Mouse (Mus musculus): ENCODE measurements around the gene Prss36. TPM values are rescaled to one million over a fixed set of nuclear protein-coding genes. Genes with fewer than 3 reads are reported as not detected.
A peak's percentile ranks its signal among the peaks of the same experiment; 100 is the strongest.

Prss36 gene
- total and polyA plus RNA-seq, 3 experiments: 0.76 to 8.9 (median 4.0) TPM

GRCm38 (mm10) chr7:127935748-127936159 is 10.8 kb downstream of the Prss36 start:
- Histone ChIP-seq H3K4me1 (ENCODE audit: insufficient read depth, low read depth, low read length) (peaks cover 34% of the 10 kb centered on the region), H3K27me3 (ENCODE audit: insufficient read depth, low read length) (peaks cover 13% of the 10 kb centered on the region), H3K36me3 (replicated peaks) (no peaks in the 10 kb centered on the region), H3K4me3 (ENCODE audit: low read depth, low read length) (peak overlapping the region; percentile 88), H3K9me3 (replicated peaks) (no peaks in the 10 kb centered on the region)
- TF ChIP-seq GATA2 (IDR thresholded peaks at IDR 0.05; ENCODE audit: borderline replicate concordance, low read depth, low read length) (no peak), CTCF (IDR thresholded peaks at IDR 0.05; ENCODE audit: low read depth, low read length) (no peak), POLR2AphosphoS5 (IDR thresholded peaks at IDR 0.05; ENCODE audit: insufficient replicate concordance, low read depth, low read length) (no peak), GATA1 (IDR thresholded peaks at IDR 0.05; ENCODE audit: borderline replicate concordance, low read length) (no peak), TAL1 (conservative IDR thresholded peaks at IDR 0.05; ENCODE audit: low read depth, low read length) (no peak)
- ATAC-seq (ENCODE audit: extremely low read depth, insufficient number of reproducible peaks, low FRiP score, poor library complexity, severe bottlenecking): no peak
- DNase-seq (ENCODE audit: low spot score): peak; percentile 53

- H3K4me3 ChIP-seq (ENCODE audit: low read depth, low read length): peak overlapping the region; percentile 88
- H3K27me3 ChIP-seq (ENCODE audit: insufficient read depth, low read length): peaks cover 12% of the 10 kb centered on the region
- TF ChIP-seq TAL1 (conservative IDR thresholded peaks at IDR 0.05; ENCODE audit: low read depth, low read length): no peak
- TF ChIP-seq POLR2AphosphoS5 (IDR thresholded peaks at IDR 0.05; ENCODE audit: insufficient replicate concordance, low read depth, low read length): no peak
- TF ChIP-seq GATA1 (IDR thresholded peaks at IDR 0.05; ENCODE audit: borderline replicate concordance, low read length): no peak
- TF ChIP-seq GATA2 (IDR thresholded peaks at IDR 0.05; ENCODE audit: borderline replicate concordance, low read depth, low read length): no peak
- peak; percentile 88 for TF ChIP-seq CTCF (IDR thresholded peaks at IDR 0.05; ENCODE audit: low read depth, low read length)
- H3K4me1 ChIP-seq (ENCODE audit: insufficient read depth, low read depth, low read length): peaks cover 36% of the 10 kb centered on the region
- ATAC-seq (ENCODE audit: extremely low read depth, insufficient number of reproducible peaks, low FRiP score, poor library complexity, severe bottlenecking) (peak; percentile 99), DNase-seq (ENCODE audit: low spot score) (peak; percentile 99)
- H3K36me3 ChIP-seq (replicated peaks): no peaks in the 10 kb centered on the region
- H3K9me3 ChIP-seq (replicated peaks): no peaks in the 10 kb centered on the region
Observed at GRCm38 (mm10) chr7:127935028-127935722, 11.3 kb downstream of the Prss36 start.

GRCm38 (mm10) chr7:127934075-127934474 is 12.4 kb downstream of the Prss36 start:
- no peak for ATAC-seq (ENCODE audit: extremely low read depth, insufficient number of reproducible peaks, low FRiP score, poor library complexity, severe bottlenecking)
- no peaks in the 10 kb centered on the region for H3K36me3 ChIP-seq (replicated peaks)

GRCm38 (mm10) chr7:127932273-127933031 is 14.1 kb downstream of the Prss36 start:
- TF ChIP-seq GATA1 (IDR thresholded peaks at IDR 0.05; ENCODE audit: borderline replicate concordance, low read length) (no peak), GATA2 (IDR thresholded peaks at IDR 0.05; ENCODE audit: borderline replicate concordance, low read depth, low read length) (no peak), CTCF (IDR thresholded peaks at IDR 0.05; ENCODE audit: low read depth, low read length) (no peak), TAL1 (conservative IDR thresholded peaks at IDR 0.05; ENCODE audit: low read depth, low read length) (no peak), POLR2AphosphoS5 (IDR thresholded peaks at IDR 0.05; ENCODE audit: insufficient replicate concordance, low read depth, low read length) (no peak)
- peaks cover 44% of the 10 kb centered on the region for H3K4me1 ChIP-seq (ENCODE audit: insufficient read depth, low read depth, low read length)
- ATAC-seq (ENCODE audit: extremely low read depth, insufficient number of reproducible peaks, low FRiP score, poor library complexity, severe bottlenecking) (no peak), DNase-seq (ENCODE audit: low spot score) (no peak)
- H3K4me3 ChIP-seq (ENCODE audit: low read depth, low read length): no peak overlapping the region
- H3K27me3 ChIP-seq (ENCODE audit: insufficient read depth, low read length): peaks cover 14% of the 10 kb centered on the region
- peaks cover 7% of the 10 kb centered on the region for H3K36me3 ChIP-seq (replicated peaks)
- H3K9me3 ChIP-seq (replicated peaks): no peaks in the 10 kb centered on the region

More at GRCm38 (mm10) chr7:127934075-127934474, 12.4 kb downstream of the Prss36 start:
- Histone ChIP-seq H3K9me3 (replicated peaks) (no peaks in the 10 kb centered on the region), H3K27me3 (ENCODE audit: insufficient read depth, low read length) (peaks cover 18% of the 10 kb centered on the region), H3K4me1 (ENCODE audit: insufficient read depth, low read depth, low read length) (peaks cover 44% of the 10 kb centered on the region), H3K4me3 (ENCODE audit: low read depth, low read length) (no peak overlapping the region)
- no peak for DNase-seq (ENCODE audit: low spot score)
- TF ChIP-seq GATA2 (IDR thresholded peaks at IDR 0.05; ENCODE audit: borderline replicate concordance, low read depth, low read length) (no peak), TAL1 (conservative IDR thresholded peaks at IDR 0.05; ENCODE audit: low read depth, low read length) (no peak), GATA1 (IDR thresholded peaks at IDR 0.05; ENCODE audit: borderline replicate concordance, low read length) (no peak), POLR2AphosphoS5 (IDR thresholded peaks at IDR 0.05; ENCODE audit: insufficient replicate concordance, low read depth, low read length) (no peak), CTCF (IDR thresholded peaks at IDR 0.05; ENCODE audit: low read depth, low read length) (no peak)

- no peak for DNase-seq (ENCODE audit: low spot score)
- Histone ChIP-seq H3K27me3 (ENCODE audit: insufficient read depth, low read length) (peaks cover 13% of the 10 kb centered on the region), H3K4me3 (ENCODE audit: low read depth, low read length) (no peak overlapping the region), H3K9me3 (replicated peaks) (no peaks in the 10 kb centered on the region), H3K36me3 (replicated peaks) (peaks cover 16% of the 10 kb centered on the region), H3K4me1 (ENCODE audit: insufficient read depth, low read depth, low read length) (peaks cover 43% of the 10 kb centered on the region)
- ATAC-seq (ENCODE audit: extremely low read depth, insufficient number of reproducible peaks, low FRiP score, poor library complexity, severe bottlenecking): no peak
- TF ChIP-seq TAL1 (conservative IDR thresholded peaks at IDR 0.05; ENCODE audit: low read depth, low read length) (no peak), CTCF (IDR thresholded peaks at IDR 0.05; ENCODE audit: low read depth, low read length) (no peak), GATA2 (IDR thresholded peaks at IDR 0.05; ENCODE audit: borderline replicate concordance, low read depth, low read length) (no peak), GATA1 (IDR thresholded peaks at IDR 0.05; ENCODE audit: borderline replicate concordance, low read length) (no peak), POLR2AphosphoS5 (IDR thresholded peaks at IDR 0.05; ENCODE audit: insufficient replicate concordance, low read depth, low read length) (no peak)
Observed at GRCm38 (mm10) chr7:127931351-127932135, 15.0 kb downstream of the Prss36 start.

All from G1E (cell line).